In genomic region chrX:162284252-162284651, GRCm38 (mm10) we compare ENCODE assay signal across 14 mouse cellular contexts.
DNase-seq lines count a peak whose midpoint lies in the region; ATAC-seq lines count a peak whose summit lies in the region.
"Had no signal": no experiment of that assay in that cellular context is flagged by ENCODE, and none has a peak within 500 bp of the region (broad histone marks: within the 10 kb centered on the region; RNA-seq: fewer than 3 reads in every experiment).

No protein-coding gene starts in this region.

- H3K4me1 ChIP-seq in heart, embryonic 16.5 days (ENCODE audit: control insufficient read depth, insufficient read depth, low read length) = no peaks in the 10 kb centered on the region
- peaks cover 33% of the 10 kb centered on the region for H3K4me1 ChIP-seq in liver, embryonic 12.5 days
- H3K4me1 ChIP-seq: limb, embryonic 10.5 days had no signal

- WGBS in heart, embryonic 16.5 days = 43% methylated on average over 3 of the region's 3 CpGs
- WGBS in liver, embryonic 12.5 days (ENCODE audit: insufficient replicate concordance) = 17% methylated on average over 3 of the region's 3 CpGs

- H3K9me3 ChIP-seq in heart, embryonic 16.5 days (replicated peaks; ENCODE audit: control insufficient read depth, low read length) = no peaks in the 10 kb centered on the region
- H3K9me3 ChIP-seq in liver, embryonic 12.5 days (replicated peaks) = no peaks in the 10 kb centered on the region
- H3K9me3 ChIP-seq: limb, embryonic 10.5 days had no signal

- no peak overlapping the region for H3K9ac ChIP-seq in heart, embryonic 16.5 days (ENCODE audit: low read length)
- peak overlapping the region; percentile 53; the same call in 1 of the 2 replicates for H3K9ac ChIP-seq in liver, embryonic 12.5 days

- no peak overlapping the region for H3K4me2 ChIP-seq in heart, embryonic 16.5 days (ENCODE audit: low read depth, low read length)
- H3K4me2 ChIP-seq in liver, embryonic 12.5 days = peak overlapping the region; percentile 52

- no peak for DNase-seq in heart, adult 11 months
- DNase-seq in c-Kit-negative CD71-positive TER-119-positive erythroid progenitor cells, embryonic 14.5 days (ENCODE audit: low read depth, low spot score) = peak; percentile 62
- DNase-seq in spleen, postnatal 4 days (ENCODE audit: low spot score in 2 of 2) = peak; percentile 68 to 70
- DNase-seq in gastrocnemius, adult 18-20 months (ENCODE audit: low spot score) = no peak
- DNase-seq in layer of hippocampus, postnatal 14 days (ENCODE audit: low spot score in 2 of 2) = no peak
- no peak for DNase-seq in embryo, embryonic 11 days
- DNase-seq: cerebellum, adult 11 months; kidney, adult 18-20 months; lung, postnatal 36 days; right cerebral cortex, postnatal 25 days had no signal

- no peak overlapping the region for H3K4me3 ChIP-seq in heart, embryonic 16.5 days (ENCODE audit: low read length)
- H3K4me3 ChIP-seq in liver, embryonic 12.5 days = no peak overlapping the region
- H3K4me3 ChIP-seq: layer of hippocampus, adult 2 months; limb, embryonic 10.5 days had no signal

- H3K36me3 ChIP-seq in heart, embryonic 16.5 days (ENCODE audit: control insufficient read depth, insufficient read depth) = no peaks in the 10 kb centered on the region
- no peaks in the 10 kb centered on the region for H3K36me3 ChIP-seq in liver, embryonic 12.5 days
- H3K36me3 ChIP-seq: limb, embryonic 10.5 days had no signal

- no peak overlapping the region for H3K27ac ChIP-seq in heart, embryonic 16.5 days (ENCODE audit: low read length)
- peak overlapping the region; percentile 94 for H3K27ac ChIP-seq in liver, embryonic 12.5 days
- H3K27ac ChIP-seq: layer of hippocampus, adult 2 months; limb, embryonic 10.5 days had no signal

- peak; percentile 52; the same call in 1 of the 2 replicates for ATAC-seq in heart, embryonic 16.5 days (replicated peaks; ENCODE audit: extremely low read depth, insufficient read depth, low FRiP score)
- ATAC-seq in liver, embryonic 12.5 days = peak; percentile 99

- H3K27me3 ChIP-seq in heart, embryonic 16.5 days (ENCODE audit: control insufficient read depth, insufficient read depth, low read length) = no peaks in the 10 kb centered on the region; the same call in 1 of the 2 replicates
- H3K27me3 ChIP-seq in liver, embryonic 12.5 days (replicated peaks) = no peaks in the 10 kb centered on the region

Comparison
In these comparisons a context has a peak if more than half of its experiments do, and no peak if none do; other contexts are left out.
1. DNase-seq: peak in c-Kit-negative CD71-positive TER-119-positive erythroid progenitor cells, embryonic 14.5 days (single experiment) and spleen, postnatal 4 days (2 of 2); none in heart, adult 11 months (single experiment), gastrocnemius, adult 18-20 months (single experiment), layer of hippocampus, postnatal 14 days (0 of 2) and embryo, embryonic 11 days (single experiment).